Mouse (Mus musculus): Measurements from ENCODE around the gene Ccnd2. TPM values are rescaled to one million over a fixed set of nuclear protein-coding genes. Genes with fewer than 3 reads are reported as not detected.

Gene Ccnd2
- total RNA-seq, 2 experiments from 2014 or later: 17.6 to 31.6 TPM

Other genes with a start within 250 kb of the Ccnd2 start
- gene Dyrk4, start 230.4 kb downstream of the Ccnd2 start, total RNA-seq (2021): not detected
- gene Rad51ap1, start 212.6 kb downstream of the Ccnd2 start, total RNA-seq (2021): 1 to 10 TPM; 3.0 to 3.6 TPM
- gene D6Wsu163e, start 212.2 kb downstream of the Ccnd2 start, total RNA-seq (2021): 1 to 10 TPM; 8.6 to 9.3 TPM
- 1 to 10 TPM; 4.5 to 5.6 TPM for gene Fgf6, start 136.6 kb downstream of the Ccnd2 start, total RNA-seq (2021)
- not detected for gene Fgf23, start 79.3 kb downstream of the Ccnd2 start, total RNA-seq (2021)
- gene Tigar, start 42.6 kb downstream of the Ccnd2 start, total RNA-seq (2021): 10 to 100 TPM; 16.4 to 18.9 TPM

Measured in gastrocnemius, postnatal 14 days (tissue).